Mouse (Mus musculus): ENCODE results near the gene Vav1. TPM values are rescaled to one million over a fixed set of nuclear protein-coding genes. Genes with fewer than 3 reads are reported as not detected.
"Not testable (repeated sequence)": the region's sequence is repeated elsewhere in the genome, so short reads cannot be mapped to it uniquely, and the experiment has no call there.

Vav1 gene
- polyA plus RNA-seq, 1 experiment from 2014 or later: 1.1 TPM

- Histone ChIP-seq H3K4me1 (replicated peaks; ENCODE audit: control insufficient read depth, insufficient read depth, low read length) (no peaks in the 10 kb centered on the region), H3K36me3 (ENCODE audit: control insufficient read depth, insufficient read depth) (no peaks in the 10 kb centered on the region), H3K9me3 (ENCODE audit: control insufficient read depth, low read length) (no peaks in the 10 kb centered on the region), H3K27ac (ENCODE audit: low read length) (no peak overlapping the region), H3K4me3 (replicated peaks; ENCODE audit: low read length) (no peak overlapping the region), H3K9ac (replicated peaks; ENCODE audit: low read depth, low read length) (no peak overlapping the region), H3K4me2 (ENCODE audit: low read length) (no peak overlapping the region), H3K27me3 (replicated peaks; ENCODE audit: control insufficient read depth, insufficient read depth, low read length) (no peaks in the 10 kb centered on the region)
- WGBS: 84% methylated on average over 6 of the region's 6 CpGs
- ATAC-seq: no peak
Observed at GRCm38 (mm10) chr17:57307074-57307473, 28.2 kb downstream of the Vav1 start.

GRCm38 (mm10) chr17:57311801-57312200 lies 32.9 kb downstream of the Vav1 start:
- no peak for ATAC-seq
- 43% methylated on average over 13 of the region's 13 CpGs for WGBS
- no peak overlapping the region for H3K4me2 ChIP-seq (ENCODE audit: low read length)
- no peaks in the 10 kb centered on the region for H3K27me3 ChIP-seq (replicated peaks; ENCODE audit: control insufficient read depth, insufficient read depth, low read length)
- no peaks in the 10 kb centered on the region for H3K36me3 ChIP-seq (ENCODE audit: control insufficient read depth, insufficient read depth)
- H3K9me3 ChIP-seq (ENCODE audit: control insufficient read depth, low read length): no peaks in the 10 kb centered on the region
- H3K4me1 ChIP-seq (replicated peaks; ENCODE audit: control insufficient read depth, insufficient read depth, low read length): no peaks in the 10 kb centered on the region
- no peak overlapping the region for H3K9ac ChIP-seq (replicated peaks; ENCODE audit: low read depth, low read length)
- H3K4me3 ChIP-seq (replicated peaks; ENCODE audit: low read length): no peak overlapping the region
- no peak overlapping the region for H3K27ac ChIP-seq (ENCODE audit: low read length)

- H3K27me3 ChIP-seq (replicated peaks; ENCODE audit: control insufficient read depth, insufficient read depth, low read length): no peaks in the 10 kb centered on the region
- no peaks in the 10 kb centered on the region for H3K4me1 ChIP-seq (replicated peaks; ENCODE audit: control insufficient read depth, insufficient read depth, low read length)
- no peak overlapping the region for H3K27ac ChIP-seq (ENCODE audit: low read length)
- WGBS: 48% methylated on average over 8 of the region's 8 CpGs
- H3K9me3 ChIP-seq (ENCODE audit: control insufficient read depth, low read length): no peaks in the 10 kb centered on the region
- ATAC-seq: no peak
- H3K4me2 ChIP-seq (ENCODE audit: low read length): no peak overlapping the region
- no peak overlapping the region for H3K9ac ChIP-seq (replicated peaks; ENCODE audit: low read depth, low read length)
- H3K36me3 ChIP-seq (ENCODE audit: control insufficient read depth, insufficient read depth): no peaks in the 10 kb centered on the region
- H3K4me3 ChIP-seq (replicated peaks; ENCODE audit: low read length): no peak overlapping the region
Observed at GRCm38 (mm10) chr17:57327615-57328014, 48.7 kb downstream of the Vav1 start.

GRCm38 (mm10) chr17:57328944-57329343 lies 50.0 kb downstream of the Vav1 start:
- H3K9me3 ChIP-seq (ENCODE audit: control insufficient read depth, low read length): no peaks in the 10 kb centered on the region
- WGBS: 49% methylated on average over 5 of the region's 6 CpGs
- no peak for ATAC-seq
- H3K27me3 ChIP-seq (replicated peaks; ENCODE audit: control insufficient read depth, insufficient read depth, low read length): no peaks in the 10 kb centered on the region
- no peak overlapping the region for H3K9ac ChIP-seq (replicated peaks; ENCODE audit: low read depth, low read length)
- H3K27ac ChIP-seq (ENCODE audit: low read length): no peak overlapping the region
- no peaks in the 10 kb centered on the region for H3K4me1 ChIP-seq (replicated peaks; ENCODE audit: control insufficient read depth, insufficient read depth, low read length)
- H3K4me2 ChIP-seq (ENCODE audit: low read length): no peak overlapping the region
- no peak overlapping the region for H3K4me3 ChIP-seq (replicated peaks; ENCODE audit: low read length)
- no peaks in the 10 kb centered on the region for H3K36me3 ChIP-seq (ENCODE audit: control insufficient read depth, insufficient read depth)

- no peak overlapping the region for H3K4me3 ChIP-seq (replicated peaks; ENCODE audit: low read length)
- no peak overlapping the region for H3K27ac ChIP-seq (ENCODE audit: low read length)
- 96% methylated on average over 8 of the region's 8 CpGs for WGBS
- H3K9ac ChIP-seq (replicated peaks; ENCODE audit: low read depth, low read length): no peak overlapping the region
- no peaks in the 10 kb centered on the region for H3K36me3 ChIP-seq (ENCODE audit: control insufficient read depth, insufficient read depth)
- H3K9me3 ChIP-seq (ENCODE audit: control insufficient read depth, low read length): no peaks in the 10 kb centered on the region
- H3K4me1 ChIP-seq (replicated peaks; ENCODE audit: control insufficient read depth, insufficient read depth, low read length): no peaks in the 10 kb centered on the region
- no peak for ATAC-seq
- H3K4me2 ChIP-seq (ENCODE audit: low read length): no peak overlapping the region
- H3K27me3 ChIP-seq (replicated peaks; ENCODE audit: control insufficient read depth, insufficient read depth, low read length): no peaks in the 10 kb centered on the region
Observed at GRCm38 (mm10) chr17:57330993-57331392, 52.1 kb downstream of the Vav1 start.

- Histone ChIP-seq H3K36me3 (ENCODE audit: control insufficient read depth, insufficient read depth) (no peaks in the 10 kb centered on the region), H3K9ac (replicated peaks; ENCODE audit: low read depth, low read length) (no peak overlapping the region), H3K4me1 (replicated peaks; ENCODE audit: control insufficient read depth, insufficient read depth, low read length) (no peaks in the 10 kb centered on the region), H3K4me2 (ENCODE audit: low read length) (no peak overlapping the region), H3K27me3 (replicated peaks; ENCODE audit: control insufficient read depth, insufficient read depth, low read length) (no peaks in the 10 kb centered on the region), H3K4me3 (replicated peaks; ENCODE audit: low read length) (no peak overlapping the region), H3K9me3 (ENCODE audit: control insufficient read depth, low read length) (no peaks in the 10 kb centered on the region), H3K27ac (ENCODE audit: low read length) (no peak overlapping the region)
- ATAC-seq: no peak
- WGBS: 85% methylated on average over 4 of the region's 4 CpGs
Observed at GRCm38 (mm10) chr17:57332241-57332640, 53.3 kb downstream of the Vav1 start.

GRCm38 (mm10) chr17:57334001-57334760 lies 55.3 kb downstream of the Vav1 start:
- ATAC-seq: no peak
- Histone ChIP-seq H3K9me3 (ENCODE audit: control insufficient read depth, low read length) (no peaks in the 10 kb centered on the region), H3K27ac (ENCODE audit: low read length) (no peak overlapping the region), H3K4me2 (ENCODE audit: low read length) (no peak overlapping the region), H3K27me3 (replicated peaks; ENCODE audit: control insufficient read depth, insufficient read depth, low read length) (no peaks in the 10 kb centered on the region), H3K4me3 (replicated peaks; ENCODE audit: low read length) (no peak overlapping the region), H3K36me3 (ENCODE audit: control insufficient read depth, insufficient read depth) (no peaks in the 10 kb centered on the region), H3K9ac (replicated peaks; ENCODE audit: low read depth, low read length) (no peak overlapping the region), H3K4me1 (replicated peaks; ENCODE audit: control insufficient read depth, insufficient read depth, low read length) (no peaks in the 10 kb centered on the region)
- WGBS: 74% methylated on average over 9 of the region's 9 CpGs

GRCm38 (mm10) chr17:57334761-57335150 lies 55.9 kb downstream of the Vav1 start:
- H3K4me1 ChIP-seq (replicated peaks; ENCODE audit: control insufficient read depth, insufficient read depth, low read length): no peaks in the 10 kb centered on the region
- no peak overlapping the region for H3K4me3 ChIP-seq (replicated peaks; ENCODE audit: low read length)
- no peaks in the 10 kb centered on the region for H3K36me3 ChIP-seq (ENCODE audit: control insufficient read depth, insufficient read depth)
- H3K9me3 ChIP-seq (ENCODE audit: control insufficient read depth, low read length): no peaks in the 10 kb centered on the region
- H3K9ac ChIP-seq (replicated peaks; ENCODE audit: low read depth, low read length): no peak overlapping the region
- 7% methylated on average over 16 of the region's 16 CpGs for WGBS
- peak; percentile 36 for ATAC-seq
- no peaks in the 10 kb centered on the region for H3K27me3 ChIP-seq (replicated peaks; ENCODE audit: control insufficient read depth, insufficient read depth, low read length)
- H3K4me2 ChIP-seq (ENCODE audit: low read length): no peak overlapping the region
- H3K27ac ChIP-seq (ENCODE audit: low read length): no peak overlapping the region

- peak; percentile 13 for ATAC-seq
- not testable (repeated sequence) for H3K27ac ChIP-seq (ENCODE audit: low read length); H3K4me2 ChIP-seq (ENCODE audit: low read length); H3K4me1 ChIP-seq (replicated peaks; ENCODE audit: control insufficient read depth, insufficient read depth, low read length); H3K4me3 ChIP-seq (replicated peaks; ENCODE audit: low read length); H3K27me3 ChIP-seq (replicated peaks; ENCODE audit: control insufficient read depth, insufficient read depth, low read length); H3K36me3 ChIP-seq (ENCODE audit: control insufficient read depth, insufficient read depth); H3K9ac ChIP-seq (replicated peaks; ENCODE audit: low read depth, low read length); H3K9me3 ChIP-seq (ENCODE audit: control insufficient read depth, low read length)
- WGBS: 69% methylated on average over 9 of the region's 9 CpGs
Observed at GRCm38 (mm10) chr17:57335194-57335593, 56.3 kb downstream of the Vav1 start.

Data from forebrain, embryonic 16.5 days (tissue).